Mouse (Mus musculus): ENCODE data around the gene Iqck.

DNA sequence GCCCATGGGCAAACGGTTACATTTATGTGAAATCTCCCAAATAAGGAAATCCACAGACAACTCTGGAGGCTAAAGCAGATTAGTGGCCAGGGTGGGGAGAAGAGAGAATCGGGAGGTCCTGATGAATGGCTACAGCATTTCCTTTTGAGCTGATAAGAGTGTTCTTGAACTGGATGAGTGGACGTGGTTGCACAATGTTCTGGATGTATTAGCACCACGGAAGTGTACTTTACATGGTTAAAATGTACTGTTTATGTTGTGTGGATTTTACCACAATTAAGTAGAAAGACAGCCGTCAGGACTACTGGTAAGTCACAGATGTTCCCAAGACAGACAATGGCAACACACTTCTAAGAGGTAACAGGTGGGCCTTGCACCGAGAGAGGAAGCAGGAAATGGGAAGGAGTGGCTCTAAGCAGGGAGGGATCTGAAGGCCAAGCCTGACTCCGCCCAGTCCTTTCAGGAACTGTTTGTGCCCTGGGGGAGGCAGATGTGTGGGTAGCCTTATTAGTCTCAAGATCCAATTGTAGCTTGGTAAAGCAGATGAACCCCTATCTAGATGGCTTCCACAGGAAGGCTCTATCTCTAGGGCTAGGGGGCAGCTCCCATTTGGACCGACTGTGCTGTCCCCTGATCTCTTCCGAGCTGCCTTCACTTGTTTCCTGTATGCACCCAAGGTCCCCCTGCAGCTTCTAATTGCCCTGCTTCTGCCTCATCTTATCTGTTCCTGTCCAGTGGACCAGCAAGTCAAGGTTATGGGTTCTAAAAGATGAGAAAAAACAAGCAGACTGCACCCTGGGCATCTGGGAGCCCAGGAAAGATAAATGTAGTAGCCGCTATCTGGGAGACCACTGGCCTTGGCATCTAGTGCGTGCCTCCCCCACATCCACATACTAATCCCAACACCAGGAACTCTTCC lies 82.2 kb downstream of the Iqck start:
- TF ChIP-seq POLR2A (IDR thresholded peaks at IDR 0.05; ENCODE audit: borderline replicate concordance, insufficient read depth, low read length): no peak
- TF ChIP-seq CTCF (IDR thresholded peaks at IDR 0.05; ENCODE audit: borderline replicate concordance, insufficient read depth, low read depth, low read length): no peak

All from cerebellum, adult 2 months (tissue).